Mouse (Mus musculus): ENCODE measurements around the gene Ush1g.

Ush1g gene

GRCm38 (mm10) chr11:115321906-115322693 is at the start of gene Ush1g:
Ush1g (minus strand) TSS chr11:115322041.
- DNase-seq (ENCODE audit: low read depth, low spot score), result peak; percentile 76

GRCm38 (mm10) chr11:115371354-115371753 is 49.5 kb upstream of the Ush1g start:
- DNase-seq (ENCODE audit: low read depth, low spot score), result no peak

DNA sequence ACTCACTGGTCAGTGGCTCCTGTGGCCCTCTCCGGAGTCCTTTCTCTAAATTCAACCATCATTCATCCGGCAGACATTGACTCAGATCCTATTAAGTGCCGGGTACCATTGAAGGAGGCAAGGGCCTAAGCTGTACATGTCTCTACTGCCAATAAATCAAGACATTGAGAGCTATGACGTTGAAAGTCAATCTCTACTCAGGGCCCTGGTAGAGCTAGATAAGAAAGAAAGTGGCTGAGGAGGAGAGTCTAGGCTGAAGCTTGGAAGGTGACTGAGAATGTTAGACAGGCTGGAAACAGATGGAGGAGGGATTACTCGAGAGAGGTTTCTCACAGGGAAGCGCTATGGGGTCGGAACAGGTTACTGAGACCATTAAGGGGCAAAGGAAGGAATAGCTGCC is 48.5 kb upstream of the Ush1g start:
- no peak for DNase-seq (ENCODE audit: low read depth, low spot score)

GRCm38 (mm10) chr11:115367395-115367944 is 45.6 kb upstream of the Ush1g start, which contains the start of gene Hid1:
Hid1 (minus strand) TSS chr11:115367756.
- DNase-seq (ENCODE audit: low read depth, low spot score), result peak; percentile 87

GRCm38 (mm10) chr11:115366706-115367394 is 45.0 kb upstream of the Ush1g start:
- DNase-seq (ENCODE audit: low read depth, low spot score), result peak; percentile 45

DNA sequence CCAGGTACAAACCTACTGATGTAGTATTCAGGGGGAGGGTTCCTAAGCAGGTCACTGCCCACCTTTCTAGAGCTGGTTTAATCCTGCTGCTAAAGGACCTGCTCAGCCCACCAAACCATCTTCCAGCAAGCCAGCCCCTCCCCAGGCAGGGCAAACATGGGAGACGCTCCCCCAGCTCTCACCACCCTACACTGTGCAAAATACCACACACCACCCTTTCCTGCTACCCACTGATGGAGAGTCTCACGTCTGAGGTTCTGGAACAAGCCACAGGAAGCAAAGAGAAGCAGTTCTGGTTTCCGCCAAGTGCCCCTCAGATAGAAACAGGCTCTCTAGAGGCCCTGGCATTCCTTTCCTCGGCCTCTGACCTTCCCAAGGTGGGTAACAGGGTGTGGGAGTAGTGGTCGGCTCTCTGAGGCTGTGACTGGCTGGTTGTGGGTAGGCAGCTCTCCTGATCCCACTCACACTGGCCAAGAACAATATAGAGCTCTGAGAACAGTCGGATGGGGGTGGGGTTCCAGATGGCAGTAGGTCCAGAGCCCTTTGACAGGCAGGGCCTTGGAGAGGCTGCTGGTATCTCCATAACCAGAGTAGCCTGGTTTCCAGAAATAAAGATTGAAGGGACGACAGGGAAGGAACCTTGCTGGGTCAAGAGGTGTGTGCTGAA is 44.3 kb upstream of the Ush1g start:
- peak; percentile 42 for DNase-seq (ENCODE audit: low read depth, low spot score)

DNA sequence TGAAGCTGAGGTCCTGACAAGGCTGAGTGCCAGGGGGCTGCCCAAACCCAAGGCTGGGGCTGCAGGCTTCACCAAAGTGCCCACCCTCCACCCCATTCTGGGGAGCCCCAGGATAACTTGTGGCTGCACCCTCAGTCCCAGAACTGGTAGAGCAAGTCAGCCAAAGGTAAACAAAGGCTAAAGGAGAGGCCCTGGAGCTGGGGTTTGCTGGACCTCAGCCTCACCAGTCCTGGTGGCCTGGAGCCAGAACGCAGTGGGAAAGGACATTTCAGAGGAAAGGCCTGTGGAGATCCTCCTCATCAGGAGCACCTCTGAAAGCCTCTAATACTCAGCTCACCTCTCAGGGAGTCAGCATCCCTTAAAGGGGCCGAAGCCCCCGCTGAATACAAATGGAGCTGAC is 42.3 kb upstream of the Ush1g start:
- no peak for DNase-seq (ENCODE audit: low read depth, low spot score)

DNA sequence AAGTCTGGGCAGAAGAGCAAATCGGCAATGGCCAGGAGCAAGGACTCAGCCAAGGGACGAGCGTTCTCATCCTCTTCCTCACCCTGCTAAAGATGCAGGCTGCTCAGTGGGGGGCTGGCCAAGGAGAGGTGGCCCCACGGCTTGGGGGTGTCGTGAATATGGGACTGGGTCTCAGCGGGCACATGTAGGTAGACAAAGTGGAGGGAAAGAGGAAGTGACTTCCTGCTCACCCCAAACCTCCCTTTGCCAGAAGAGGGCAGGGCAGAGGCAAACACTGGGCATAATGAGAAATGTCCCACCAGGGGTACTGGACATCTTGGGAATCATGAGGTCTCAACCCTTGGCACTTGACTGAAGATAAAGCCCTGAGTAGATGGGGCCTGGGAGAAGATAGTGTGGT is 37.9 kb upstream of the Ush1g start:
- DNase-seq (ENCODE audit: low read depth, low spot score), result no peak

GRCm38 (mm10) chr11:115359293-115359692 is 37.5 kb upstream of the Ush1g start:
- no peak for DNase-seq (ENCODE audit: low read depth, low spot score)

- peak; percentile 79 for DNase-seq (ENCODE audit: low read depth, low spot score)
Measured at GRCm38 (mm10) chr11:115358468-115358867, 36.6 kb upstream of the Ush1g start.

DNA sequence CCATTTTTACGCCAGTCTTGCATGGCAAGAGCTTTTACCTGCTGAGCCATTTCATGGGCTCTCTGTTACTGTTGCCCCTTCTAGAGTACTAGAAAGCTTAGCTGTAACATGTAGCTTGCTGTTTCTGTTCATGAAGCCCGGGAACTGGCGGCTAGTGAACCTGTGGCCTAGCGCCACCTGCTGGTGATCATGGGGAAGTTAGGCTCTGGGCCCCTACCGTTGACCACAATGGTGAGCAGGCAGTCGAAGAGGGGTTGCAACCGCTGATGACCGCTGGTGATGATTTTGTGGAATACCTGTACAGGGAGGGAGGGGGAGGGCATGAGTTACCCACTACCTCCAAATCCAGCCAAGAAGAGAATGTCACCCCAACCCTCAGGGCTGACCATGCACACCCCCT is 32.3 kb upstream of the Ush1g start:
- peak; percentile 79 for DNase-seq (ENCODE audit: low read depth, low spot score)

DNA sequence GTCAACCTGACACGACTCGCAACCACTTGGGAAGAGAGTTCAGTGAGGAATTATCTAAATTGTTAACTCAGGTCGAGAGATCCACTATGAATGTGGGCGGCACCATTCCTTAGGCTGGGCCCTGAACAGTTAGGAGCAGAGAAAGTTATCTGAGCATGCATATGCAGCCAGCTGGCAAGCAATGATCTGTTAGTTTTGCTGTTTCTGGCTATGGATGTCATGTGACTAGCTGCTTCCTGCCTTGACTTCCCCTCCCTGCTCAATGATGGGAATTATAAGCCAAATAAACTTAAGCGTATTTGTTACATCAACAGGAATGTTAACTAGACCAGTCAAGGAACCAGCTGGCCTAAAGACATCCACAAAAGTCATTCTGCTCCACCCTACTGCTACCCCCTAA is 31.5 kb upstream of the Ush1g start:
- DNase-seq (ENCODE audit: low read depth, low spot score), result no peak

GRCm38 (mm10) chr11:115349976-115350375 is 28.1 kb upstream of the Ush1g start:
- no peak for DNase-seq (ENCODE audit: low read depth, low spot score)

DNA sequence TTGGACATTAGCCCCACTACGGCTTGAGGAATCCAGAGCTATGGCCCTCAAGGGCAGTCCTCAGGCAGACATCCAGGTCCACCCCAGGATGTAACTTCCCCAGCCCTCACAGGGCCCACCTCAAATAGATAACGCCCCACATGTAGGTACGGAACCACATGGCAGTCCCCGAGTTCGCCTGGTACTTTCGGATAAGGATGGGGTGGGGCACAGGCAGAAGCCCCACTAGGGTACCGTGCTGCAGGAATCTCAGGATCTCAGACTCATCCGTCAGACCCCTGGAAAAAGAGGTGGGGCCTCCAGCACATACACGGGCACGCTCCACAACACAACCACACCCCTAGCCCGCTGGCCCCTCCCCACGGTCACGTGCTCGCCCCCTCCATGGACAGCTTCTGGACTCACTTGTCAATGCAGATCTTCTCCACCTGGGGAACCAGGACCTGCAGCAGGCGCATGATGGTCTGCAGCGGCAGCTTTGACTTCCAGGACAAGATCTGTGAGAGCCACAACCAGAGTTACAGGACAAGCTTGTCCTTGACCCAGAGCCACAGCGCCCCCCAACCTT is 26.9 kb upstream of the Ush1g start:
- no peak for DNase-seq (ENCODE audit: low read depth, low spot score)

- DNase-seq (ENCODE audit: low read depth, low spot score), result no peak
Measured at GRCm38 (mm10) chr11:115345515-115345914, 23.7 kb upstream of the Ush1g start.

DNA sequence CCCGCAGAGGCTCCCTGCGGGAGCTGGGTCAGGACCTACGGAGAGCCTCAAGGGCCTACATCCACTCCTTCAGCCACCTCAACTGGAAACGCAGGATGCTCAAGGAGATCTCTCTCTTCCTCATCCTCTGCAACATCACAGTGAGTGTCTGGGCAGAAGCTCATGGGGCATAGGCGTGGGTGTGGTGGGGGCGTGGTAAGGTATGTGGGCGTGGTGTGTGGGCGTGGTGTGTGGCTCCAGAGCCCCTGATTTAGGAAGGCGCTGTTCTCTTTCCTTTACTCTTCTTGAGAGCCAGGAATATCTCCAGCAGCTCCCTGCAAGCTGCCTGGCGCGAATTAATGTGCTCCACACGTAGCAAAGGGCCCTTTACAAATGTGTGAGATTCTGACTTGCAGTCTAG is 23.1 kb upstream of the Ush1g start:
- no peak for DNase-seq (ENCODE audit: low read depth, low spot score)

DNA sequence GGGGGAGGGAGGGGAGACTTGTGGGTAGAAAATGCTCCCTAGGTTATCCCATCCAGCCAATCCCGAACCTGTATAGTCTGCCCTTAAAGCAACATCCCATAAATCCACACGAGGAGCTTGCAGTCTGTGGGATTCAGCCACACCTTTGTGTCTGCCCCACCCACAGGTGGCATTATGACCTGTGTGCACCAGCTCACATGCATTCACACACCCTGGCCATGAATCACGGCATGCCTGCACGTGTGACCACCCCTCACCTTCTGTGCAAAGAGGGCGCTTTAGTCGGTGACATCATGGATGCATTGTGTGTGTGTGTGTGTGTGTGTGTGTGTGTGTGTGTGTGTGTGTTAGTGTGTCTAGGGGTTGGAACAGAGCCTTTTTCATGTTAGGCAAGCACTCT is 20.0 kb upstream of the Ush1g start:
- no peak for DNase-seq (ENCODE audit: low read depth, low spot score)

- DNase-seq (ENCODE audit: low read depth, low spot score), result no peak
Measured at GRCm38 (mm10) chr11:115341246-115341645, 19.4 kb upstream of the Ush1g start.

GRCm38 (mm10) chr11:115337826-115338225 is 16.0 kb upstream of the Ush1g start:
- DNase-seq (ENCODE audit: low read depth, low spot score), result no peak

- no peak for DNase-seq (ENCODE audit: low read depth, low spot score)
Measured at GRCm38 (mm10) chr11:115337350-115337749, 15.5 kb upstream of the Ush1g start.

GRCm38 (mm10) chr11:115336115-115336514 is 14.3 kb upstream of the Ush1g start:
- DNase-seq (ENCODE audit: low read depth, low spot score), result no peak

DNA sequence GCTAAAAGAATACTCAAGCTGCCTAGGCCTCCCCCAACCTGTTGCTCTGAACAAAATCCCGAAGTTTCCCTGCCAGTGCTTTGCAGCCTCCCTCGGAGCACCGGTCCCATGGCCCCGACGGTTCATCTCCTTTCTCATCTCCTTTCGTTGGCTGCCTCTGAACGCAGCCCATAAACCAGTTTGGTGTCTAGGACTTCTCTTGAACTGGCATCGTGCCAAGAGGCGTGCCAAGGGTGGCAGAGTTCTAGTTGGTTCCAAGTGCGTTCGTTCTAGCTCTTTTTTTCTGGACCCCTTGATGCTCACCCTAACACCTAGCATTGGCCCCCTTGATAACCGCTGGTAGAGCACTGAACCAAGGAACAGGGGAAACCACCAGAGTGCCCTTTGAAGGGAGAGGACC is 13.4 kb upstream of the Ush1g start:
- DNase-seq (ENCODE audit: low read depth, low spot score), result no peak

Data from CD4-positive helper T cell, adult 2 months (primary cell).